In the genomic region with DNA sequence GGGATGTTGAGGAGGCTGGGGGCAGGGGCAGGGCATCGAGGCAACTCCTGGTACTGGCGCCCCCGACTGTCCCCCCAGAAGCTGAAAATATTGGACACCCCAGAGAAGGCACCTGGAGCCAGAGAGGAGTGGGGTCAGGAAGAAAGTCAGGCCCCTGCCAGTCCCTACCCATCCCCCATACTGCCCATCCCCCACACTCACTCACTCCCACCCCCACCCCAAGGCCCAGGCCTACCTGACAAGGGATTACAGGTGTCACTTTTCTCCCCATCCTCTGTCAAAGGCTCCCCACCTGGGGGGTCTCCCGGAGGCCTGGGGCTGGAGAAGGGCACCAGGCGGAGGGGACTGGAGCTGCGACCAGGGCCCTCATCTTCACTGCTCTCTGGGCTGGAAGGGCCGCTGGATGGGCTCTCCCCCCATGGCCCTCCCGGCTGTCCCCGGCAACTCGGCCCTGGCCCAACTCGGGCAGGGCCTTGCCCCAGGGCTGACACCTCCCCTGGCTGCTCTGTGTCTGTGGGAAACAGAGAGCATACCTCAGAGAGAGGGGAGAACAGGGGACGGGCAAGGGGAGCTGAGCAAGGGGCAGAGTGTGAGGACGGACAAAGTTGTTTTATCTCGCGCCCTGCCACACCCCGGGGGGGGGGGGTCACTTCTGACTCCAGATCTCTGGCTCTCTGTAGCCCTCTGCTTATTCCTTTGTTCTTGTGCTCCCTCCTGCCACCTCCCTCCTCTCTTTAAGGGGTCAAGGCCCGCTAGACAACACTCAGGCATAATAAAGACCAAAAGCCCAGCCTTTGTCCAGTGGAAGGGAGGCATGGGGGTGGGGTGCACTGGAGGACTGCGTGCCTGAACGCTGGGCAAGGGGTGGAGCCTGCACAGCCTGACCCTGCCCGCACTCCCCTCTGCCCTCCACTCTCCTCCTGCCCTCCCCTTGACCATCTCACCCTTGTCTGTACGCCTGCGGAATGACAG, we compare ENCODE assay signal across 10 mouse cellular contexts. TPM values are rescaled to one million over a fixed set of nuclear protein-coding genes. Genes with fewer than 3 reads are reported as not detected.
DNase-seq lines count a peak whose midpoint lies in the region; ATAC-seq and TF ChIP-seq lines count a peak whose summit lies in the region.
"Had no signal": no experiment of that assay in that cellular context is flagged by ENCODE, and none has a peak within 500 bp of the region (broad histone marks: within the 10 kb centered on the region; RNA-seq: fewer than 3 reads in every experiment).

No protein-coding gene starts in this region.

- ATAC-seq in heart, embryonic 14.5 days (ENCODE audit: insufficient number of reproducible peaks, insufficient read depth, low FRiP score, low read depth): no peak
- no peak for ATAC-seq in heart, embryonic 15.5 days (replicated peaks; ENCODE audit: insufficient number of reproducible peaks, insufficient read depth, low FRiP score, low read depth)
- peak; percentile 55 for ATAC-seq in midbrain, embryonic 13.5 days

- peaks cover 93% of the 10 kb centered on the region for H3K36me3 ChIP-seq in heart, embryonic 14.5 days (ENCODE audit: control insufficient read depth, insufficient read depth, low read length)
- peaks cover 44% of the 10 kb centered on the region for H3K36me3 ChIP-seq in heart, embryonic 15.5 days
- H3K36me3 ChIP-seq in midbrain, embryonic 13.5 days: peaks cover 55% of the 10 kb centered on the region

- H3K4me2 ChIP-seq in heart, embryonic 14.5 days (ENCODE audit: low read length): no peak overlapping the region
- no peak overlapping the region for H3K4me2 ChIP-seq in heart, embryonic 15.5 days
- peak overlapping the region; percentile 28 for H3K4me2 ChIP-seq in midbrain, embryonic 13.5 days (replicated peaks)

- H3K27me3 ChIP-seq in heart, embryonic 14.5 days (ENCODE audit: control insufficient read depth, insufficient read depth, low read length): no peaks in the 10 kb centered on the region
- no peaks in the 10 kb centered on the region for H3K27me3 ChIP-seq in heart, embryonic 15.5 days
- peaks cover 7% of the 10 kb centered on the region for H3K27me3 ChIP-seq in midbrain, embryonic 13.5 days

- no peak overlapping the region for H3K4me3 ChIP-seq in heart, embryonic 14.5 days (ENCODE audit: control insufficient read depth in 1 of 2, insufficient read depth in 1 of 2, low read depth in 1 of 2, low read length in 2 of 2)
- no peak overlapping the region for H3K4me3 ChIP-seq in heart, embryonic 15.5 days
- no peak overlapping the region for H3K4me3 ChIP-seq in midbrain, embryonic 13.5 days (replicated peaks)
- no peak overlapping the region for H3K4me3 ChIP-seq in left cerebral cortex, adult 2 months

- H3K9me3 ChIP-seq in heart, embryonic 14.5 days (ENCODE audit: control insufficient read depth, low read length): no peaks in the 10 kb centered on the region
- H3K9me3 ChIP-seq in heart, embryonic 15.5 days (replicated peaks): no peaks in the 10 kb centered on the region
- no peaks in the 10 kb centered on the region for H3K9me3 ChIP-seq in midbrain, embryonic 13.5 days

- DNase-seq in heart, postnatal 36 days: no peak
- DNase-seq in ZHBTc4 (ENCODE audit: low read depth, low spot score): peak; percentile 29
- DNase-seq in left cerebral cortex, adult 2 months (ENCODE audit: extremely low spot score in 1 of 2, low spot score in 2 of 2): no peak
- DNase-seq in ovary, adult 18-20 months (ENCODE audit: low spot score): no peak
- DNase-seq in thymus, postnatal 4 days: no peak
- DNase-seq: right cerebral cortex, postnatal 4 days had no signal

- H3K27ac ChIP-seq in heart, embryonic 14.5 days (replicated peaks in 1 of 2; ENCODE audit: control insufficient read depth in 1 of 2, insufficient read depth in 1 of 2, low read depth in 2 of 2, low read length in 2 of 2): peak overlapping the region in 1 of 2 experiments; percentile 81; a peak in 2 of 4 replicates
- H3K27ac ChIP-seq in heart, embryonic 15.5 days: peak overlapping the region; percentile 77
- peak overlapping the region; percentile 21; the same call in 1 of the 2 replicates for H3K27ac ChIP-seq in midbrain, embryonic 13.5 days
- no peak overlapping the region for H3K27ac ChIP-seq in left cerebral cortex, adult 2 months
- H3K27ac ChIP-seq: macrophage had no signal

- 19% methylated on average over 21 of the region's 22 CpGs for WGBS in heart, embryonic 14.5 days
- WGBS in heart, embryonic 15.5 days: 23% methylated on average over 22 of the region's 22 CpGs
- 5% methylated on average over 22 of the region's 22 CpGs for WGBS in midbrain, embryonic 13.5 days

- peak overlapping the region; percentile 45; the same call in 1 of the 2 replicates for H3K9ac ChIP-seq in heart, embryonic 14.5 days (ENCODE audit: low read length)
- H3K9ac ChIP-seq in heart, embryonic 15.5 days: peak overlapping the region; percentile 2; the same call in 1 of the 2 replicates
- peak overlapping the region; percentile 58 for H3K9ac ChIP-seq in midbrain, embryonic 13.5 days (replicated peaks)

- no peak for TF ChIP-seq CTCF in left cerebral cortex, adult 2 months (IDR thresholded peaks at IDR 0.05)

- intact Hi-C loops in heart, postnatal 36 days (cut with DNase I): no loop called here
- intact Hi-C loops in left cerebral cortex, adult 2 months (cut with DNase I): no loop called here

- peaks cover 38 to 53% of the 10 kb centered on the region in 2 experiments for H3K4me1 ChIP-seq in heart, embryonic 14.5 days (ENCODE audit: control insufficient read depth in 2 of 2, insufficient read depth in 2 of 2, low read length in 2 of 2)
- H3K4me1 ChIP-seq in heart, embryonic 15.5 days (replicated peaks): peaks cover 53% of the 10 kb centered on the region
- H3K4me1 ChIP-seq in midbrain, embryonic 13.5 days (replicated peaks): peaks cover 38% of the 10 kb centered on the region

RNA-seq across cellular contexts. Expression of a gene that starts 29.4 kb away (rescaled TPM):
- polyA plus RNA-seq in heart, embryonic 14.5 days (2014; fragmentation: Nextera tagmentation; extraction: Ambion mirVana): 23.5 and 32.9 TPM in 2 replicates
- 10 to 100 TPM; 56.3 to 72.6 TPM for total RNA-seq in heart, postnatal 36 days (2021)
- polyA plus RNA-seq in heart, embryonic 15.5 days (2015; fragmentation: Nextera tagmentation; extraction: Ambion mirVana): 21.0 and 27.2 TPM in 2 replicates
- polyA plus RNA-seq in midbrain, embryonic 13.5 days (2015; fragmentation: Nextera tagmentation; extraction: Ambion mirVana): 9.0 and 10.3 TPM in 2 replicates
- total RNA-seq in left cerebral cortex, adult 2 months (2021): 10 to 100 TPM; 28.6 to 32.8 TPM
- polyA plus RNA-seq: macrophage had no signal

RNA-seq across cellular contexts. Expression of a gene that starts 42.6 kb away (rescaled TPM):
- 27.7 and 28.2 TPM in 2 replicates for polyA plus RNA-seq in heart, embryonic 14.5 days (2014; fragmentation: Nextera tagmentation; extraction: Ambion mirVana)
- total RNA-seq in heart, postnatal 36 days (2021): 10 to 100 TPM; 23.7 to 26.2 TPM
- 27.9 and 30.6 TPM in 2 replicates for polyA plus RNA-seq in heart, embryonic 15.5 days (2015; fragmentation: Nextera tagmentation; extraction: Ambion mirVana)
- 7.0 and 7.8 TPM in 2 replicates for polyA plus RNA-seq in midbrain, embryonic 13.5 days (2015; fragmentation: Nextera tagmentation; extraction: Ambion mirVana)
- total RNA-seq in left cerebral cortex, adult 2 months (2021): 1 to 10 TPM; 8.8 to 9.3 TPM
- polyA plus RNA-seq: macrophage had no signal

Comparison
In these comparisons a context has a peak if more than half of its experiments do, and no peak if none do; other contexts are left out.
1. H3K9ac ChIP-seq: peak in every context shown above with its lines; median percentile 58 in midbrain, embryonic 13.5 days; 45 in heart, embryonic 14.5 days; 2 in heart, embryonic 15.5 days.